Mouse (Mus musculus) intestine, embryonic 15.5 days (tissue): ENCODE data around the gene Hsd17b14. TPM values are rescaled to one million over a fixed set of nuclear protein-coding genes. Genes with fewer than 3 reads are reported as not detected.

Source experiments
- ATAC-seq: fragments of 200-750 bp; cut with Nextera tagmentation; 2 replicates; pipeline ENCODE4 v1.8.0; 2017; ENCODE audit warnings: moderate TSS enrichment, moderate library complexity
- H3K27ac ChIP-seq: fragments of 300-500 bp; sonication (generic); 2 replicates; pipeline ENCODE4 v1.5.1; 2015; ENCODE audit warnings: mild to moderate bottlenecking, inconsistent platforms
- H3K27me3 ChIP-seq: fragments of 300-500 bp; sonication (generic); replicated peaks from 2 replicates; pipeline ENCODE4 v1.6.1; 2015; ENCODE audit warnings: inconsistent platforms
- H3K36me3 ChIP-seq: fragments of 300-500 bp; sonication (generic); 2 replicates; pipeline ENCODE4 v1.6.1; 2015; ENCODE audit warnings: inconsistent platforms
- H3K4me1 ChIP-seq: fragments of 300-500 bp; sonication (generic); replicated peaks from 2 replicates; pipeline ENCODE4 v1.6.1; 2015; ENCODE audit warnings: inconsistent platforms
- H3K4me2 ChIP-seq: fragments of 300-500 bp; sonication (generic); replicated peaks from 2 replicates; pipeline ENCODE4 v1.6.1; 2015; ENCODE audit warnings: mild to moderate bottlenecking, inconsistent platforms
- H3K4me3 ChIP-seq: fragments of 300-500 bp; sonication (generic); replicated peaks from 2 replicates; pipeline ENCODE4 v1.5.1; 2015; ENCODE audit warnings: inconsistent platforms
- H3K9ac ChIP-seq: fragments of 300-500 bp; sonication (generic); 2 replicates; pipeline ENCODE4 v1.6.1; 2015; ENCODE audit warnings: inconsistent platforms
- H3K9me3 ChIP-seq: fragments of 300-500 bp; sonication (generic); 2 replicates; pipeline ENCODE4 v1.6.1; 2016; ENCODE audit warnings: inconsistent platforms
- WGBS: fragments of 180-500 bp; shearing (Covaris S2); methylation state at CpG from one replicate; pipeline ENCODE4 v1.1.7; 2015; 5-methylcytosine and 5-hydroxymethylcytosine counted together
- polyA plus RNA-seq: library from polyadenylated mRNA; unstranded; fragments of >200 nt; fragmentation: Nextera tagmentation; extraction: Ambion mirVana; gene quantifications from 2 replicates; pipeline ENCODE4 v1.2.1, GENCODE M21; 2015

Hsd17b14 gene
- polyA plus RNA-seq, 1 experiment from 2014 or later, result 2.8 TPM

GRCm38 (mm10) chr7:45560241-45560640 lies 5.5 kb downstream of the Hsd17b14 start:
- Histone ChIP-seq H3K4me3 (no peak overlapping the region), H3K27me3 (no peaks in the 10 kb centered on the region), H3K4me1 (peaks cover 10% of the 10 kb centered on the region), H3K9me3 (no peaks in the 10 kb centered on the region), H3K9ac (no peak overlapping the region), H3K36me3 (no peaks in the 10 kb centered on the region), H3K27ac (no peak overlapping the region), H3K4me2 (no peak overlapping the region)
- WGBS, result 80% methylated on average over 7 of the region's 7 CpGs
- ATAC-seq, result no peak

GRCm38 (mm10) chr7:45560843-45561623 lies 6.3 kb downstream of the Hsd17b14 start:
- Histone ChIP-seq H3K9ac (0 out of 2 replicates have a peak overlapping the region, but pooled peaks have one; percentile 0), H3K36me3 (no peaks in the 10 kb centered on the region), H3K4me1 (peaks cover 10% of the 10 kb centered on the region), H3K4me2 (peak overlapping the region; percentile 39), H3K4me3 (no peak overlapping the region), H3K27ac (no peak overlapping the region), H3K9me3 (no peaks in the 10 kb centered on the region), H3K27me3 (no peaks in the 10 kb centered on the region)
- 24% methylated on average over 17 of the region's 17 CpGs for WGBS
- peak; percentile 65 for ATAC-seq

- Histone ChIP-seq H3K9ac (0 out of 2 replicates have a peak overlapping the region, but pooled peaks have one; percentile 0), H3K4me1 (peaks cover 10% of the 10 kb centered on the region), H3K4me3 (no peak overlapping the region), H3K36me3 (no peaks in the 10 kb centered on the region), H3K27me3 (no peaks in the 10 kb centered on the region), H3K27ac (0 out of 2 replicates have a peak overlapping the region, but pooled peaks have one; percentile 11), H3K9me3 (no peaks in the 10 kb centered on the region), H3K4me2 (peak overlapping the region; percentile 39)
- peak; percentile 55 for ATAC-seq
- 37% methylated on average over 12 of the region's 12 CpGs for WGBS
These were observed 7.2 kb downstream of the Hsd17b14 start for GRCm38 (mm10) chr7:45561624-45562520.

GRCm38 (mm10) chr7:45564811-45565210 lies 10.1 kb downstream of the Hsd17b14 start:
- Histone ChIP-seq H3K4me1 (peaks cover 16% of the 10 kb centered on the region), H3K9ac (no peak overlapping the region), H3K27ac (no peak overlapping the region), H3K4me3 (no peak overlapping the region), H3K4me2 (no peak overlapping the region), H3K27me3 (no peaks in the 10 kb centered on the region), H3K36me3 (no peaks in the 10 kb centered on the region), H3K9me3 (no peaks in the 10 kb centered on the region)
- WGBS, result 71% methylated on average over 2 of the region's 2 CpGs
- no peak for ATAC-seq

- Histone ChIP-seq H3K27ac (no peak overlapping the region), H3K4me2 (no peak overlapping the region), H3K4me1 (peaks cover 19% of the 10 kb centered on the region), H3K9ac (no peak overlapping the region), H3K4me3 (no peak overlapping the region), H3K27me3 (no peaks in the 10 kb centered on the region), H3K9me3 (no peaks in the 10 kb centered on the region), H3K36me3 (no peaks in the 10 kb centered on the region)
- WGBS, result 92% methylated on average over 9 of the region's 9 CpGs
- ATAC-seq, result no peak
These were observed 10.8 kb downstream of the Hsd17b14 start for GRCm38 (mm10) chr7:45565446-45565845.

GRCm38 (mm10) chr7:45567112-45567779 lies 12.6 kb downstream of the Hsd17b14 start:
- Histone ChIP-seq H3K27me3 (no peaks in the 10 kb centered on the region), H3K4me3 (peak overlapping the region; percentile 41; the same call in 1 of the 2 replicates), H3K9me3 (no peaks in the 10 kb centered on the region), H3K9ac (no peak overlapping the region), H3K27ac (peak overlapping the region; percentile 72; the same call in 1 of the 2 replicates), H3K36me3 (no peaks in the 10 kb centered on the region), H3K4me1 (peaks cover 18% of the 10 kb centered on the region), H3K4me2 (peak overlapping the region; percentile 67)
- WGBS, result 71% methylated on average over 8 of the region's 8 CpGs
- no peak for ATAC-seq

- Histone ChIP-seq H3K4me2 (peak overlapping the region; percentile 67), H3K4me3 (peak overlapping the region; percentile 41), H3K27ac (peak overlapping the region; percentile 86), H3K9me3 (no peaks in the 10 kb centered on the region), H3K27me3 (no peaks in the 10 kb centered on the region), H3K4me1 (peaks cover 18% of the 10 kb centered on the region), H3K36me3 (no peaks in the 10 kb centered on the region), H3K9ac (peak overlapping the region; percentile 31; the same call in 1 of the 2 replicates)
- peak; percentile 97 for ATAC-seq
- under 1% methylated on average over 24 of the region's 24 CpGs for WGBS
These were observed 13.3 kb downstream of the Hsd17b14 start for GRCm38 (mm10) chr7:45567780-45568516.

GRCm38 (mm10) chr7:45568601-45569473 lies 14.1 kb downstream of the Hsd17b14 start:
- Histone ChIP-seq H3K9ac (no peak overlapping the region), H3K4me1 (peaks cover 18% of the 10 kb centered on the region), H3K27me3 (no peaks in the 10 kb centered on the region), H3K4me3 (peak overlapping the region; percentile 41), H3K4me2 (peak overlapping the region; percentile 67), H3K27ac (peak overlapping the region; percentile 87), H3K9me3 (no peaks in the 10 kb centered on the region), H3K36me3 (no peaks in the 10 kb centered on the region)
- peak; percentile 52 for ATAC-seq
- WGBS, result 73% methylated on average over 10 of the region's 10 CpGs

- 2% methylated on average over 42 of the region's 42 CpGs for WGBS
- peak; percentile 56 for ATAC-seq
These were observed 15.5 kb downstream of the Hsd17b14 start, which contains the start of gene Bcat2 for GRCm38 (mm10) chr7:45570103-45570741. TSS of gene Bcat2 (plus strand) at chr7:45570153.

GRCm38 (mm10) chr7:45571966-45572365 lies 17.3 kb downstream of the Hsd17b14 start:
- Histone ChIP-seq H3K9me3 (no peaks in the 10 kb centered on the region), H3K27ac (no peak overlapping the region), H3K4me2 (no peak overlapping the region), H3K9ac (no peak overlapping the region), H3K4me1 (peaks cover 18% of the 10 kb centered on the region), H3K27me3 (no peaks in the 10 kb centered on the region), H3K36me3 (no peaks in the 10 kb centered on the region), H3K4me3 (no peak overlapping the region)
- WGBS, result 46% methylated on average over 1 of the region's 1 CpGs
- ATAC-seq, result no peak

More at GRCm38 (mm10) chr7:45570103-45570741, 15.5 kb downstream of the Hsd17b14 start, which contains the start of gene Bcat2:
- peaks cover 18% of the 10 kb centered on the region for H3K4me1 ChIP-seq
- H3K9ac ChIP-seq, result peak within 1 kb of the TSS; percentile 74
- no peaks in the 10 kb centered on the region for H3K9me3 ChIP-seq
- peak within 1 kb of the TSS; percentile 83 for H3K4me2 ChIP-seq
- H3K27me3 ChIP-seq, result no peaks in the 10 kb centered on the region
- peak within 1 kb of the TSS; percentile 67 for H3K4me3 ChIP-seq
- H3K36me3 ChIP-seq, result no peaks in the 10 kb centered on the region
- peak within 1 kb of the TSS; percentile 87 for H3K27ac ChIP-seq
